Mouse (Mus musculus) bone marrow, adult 2 months (tissue): ENCODE results near the gene Acaca.

Source experiments
- CTCF ChIP-seq: fragments of 200-500 bp; IDR thresholded peaks from 2 replicates; pipeline ENCODE4 v1.5.1; 2011; ENCODE audit warnings: low read length, control low read depth; ENCODE audit not compliant: control insufficient read depth, insufficient read depth
- POLR2A ChIP-seq: fragments of 200-500 bp; IDR thresholded peaks from 2 replicates; pipeline ENCODE4 v1.6.1; 2011; ENCODE audit warnings: low read depth, mild to moderate bottlenecking, control low read depth, low read length, borderline replicate concordance; ENCODE audit not compliant: control insufficient read depth

GRCm38 (mm10) chr11:84306158-84306742 is 176.8 kb downstream of the Acaca start:
- TF ChIP-seq CTCF (no peak), POLR2A (no peak)
